Mouse (Mus musculus) limb, embryonic 14.5 days (tissue): Measurements from ENCODE around the gene Ppt1. TPM values are rescaled to one million over a fixed set of nuclear protein-coding genes. Genes with fewer than 3 reads are reported as not detected.
"Not testable (repeated sequence)": the region's sequence is repeated elsewhere in the genome, so short reads cannot be mapped to it uniquely, and the experiment has no call there.

Experiments used
- ATAC-seq: fragments of 200-750 bp; cut with Nextera tagmentation; 2 replicates; pipeline ENCODE4 v1.8.0; 2017; ENCODE audit warnings: low read depth, moderate number of reproducible peaks, moderate TSS enrichment; ENCODE audit not compliant: low FRiP score
- DNase-seq: peaks from one replicate; pipeline ENCODE4 v3.0.0-alpha.2; 2015; ENCODE audit warnings: low spot score
- H3K27ac ChIP-seq: fragments of 300-500 bp; sonication (generic); replicated peaks from 2 replicates; pipeline ENCODE4 v1.5.1; 2014; ENCODE audit warnings: low read depth, mild to moderate bottlenecking, low read length, moderate library complexity, mixed read lengths
- H3K27me3 ChIP-seq: fragments of 300-500 bp; sonication (generic); 2 replicates; pipeline ENCODE4 v1.6.1; 2014; ENCODE audit warnings: low read length, mixed read lengths; ENCODE audit not compliant: control insufficient read depth, insufficient read depth
- H3K36me3 ChIP-seq: fragments of 300-500 bp; sonication (generic); 2 replicates; pipeline ENCODE4 v1.6.1; 2014; ENCODE audit warnings: mild to moderate bottlenecking, low read length, moderate library complexity, mixed read lengths; ENCODE audit not compliant: control insufficient read depth, insufficient read depth
- H3K4me1 ChIP-seq: fragments of 300-500 bp; sonication (generic); 2 replicates; pipeline ENCODE4 v1.6.1; 2014; ENCODE audit warnings: antibody characterized with exemption, low read length, mixed read lengths; ENCODE audit not compliant: control insufficient read depth, insufficient read depth
- H3K4me2 ChIP-seq: fragments of 300-500 bp; sonication (generic); replicated peaks from 2 replicates; pipeline ENCODE4 v1.6.1; 2014; ENCODE audit warnings: low read depth, mild to moderate bottlenecking, low read length, moderate library complexity; ENCODE audit not compliant: severe bottlenecking
- H3K4me3 ChIP-seq: fragments of 300-500 bp; sonication (generic); replicated peaks from 2 replicates; pipeline ENCODE4 v1.5.1; 2014; ENCODE audit warnings: low read length
- H3K9ac ChIP-seq: fragments of 300-500 bp; sonication (generic); 2 replicates; pipeline ENCODE4 v1.6.1; 2014; ENCODE audit warnings: mild to moderate bottlenecking, low read depth, low read length, moderate library complexity; ENCODE audit not compliant: severe bottlenecking
- H3K9me3 ChIP-seq: fragments of 300-500 bp; sonication (generic); 2 replicates; pipeline ENCODE4 v1.6.1; 2016; ENCODE audit warnings: low read length; ENCODE audit not compliant: control insufficient read depth
- POLR2A ChIP-seq: fragments of 200-500 bp; IDR thresholded peaks from 2 replicates; pipeline ENCODE4 v1.8.0; 2012; ENCODE audit warnings: inconsistent platforms, mild to moderate bottlenecking, moderate library complexity, borderline replicate concordance; ENCODE audit not compliant: insufficient read depth, insufficient read length; ENCODE audit errors: extremely low read depth
- WGBS: fragments of 180-500 bp; shearing (Covaris S2); extraction: QIAGEN DNeasy Blood & Tissue Kit; methylation state at CpG from one replicate; pipeline ENCODE4 v1.1.7; 2014; 5-methylcytosine and 5-hydroxymethylcytosine counted together
- polyA plus RNA-seq, 2 experiments: library from polyadenylated mRNA; depleted of rRNA in 1 of 2; stranded (reverse) in 1 of 2; unstranded in 1 of 2; fragments of >200 nt; fragmentation: Nextera tagmentation in 1 of 2; extraction: Ambion mirVana in 1 of 2; gene quantifications; 2 replicates each; pipeline versions ENCODE4 v1.2.1 to v1.2.3; 2012 to 2014

Ppt1 gene
- polyA plus RNA-seq, 2 experiments: 68.8 to 76.0 TPM

GRCm38 (mm10) chr4:122816202-122816601 is 19.8 kb upstream of the Ppt1 start:
- Histone ChIP-seq H3K4me2 (no peak overlapping the region), H3K27ac (no peak overlapping the region), H3K27me3 (no peaks in the 10 kb centered on the region), H3K36me3 (no peaks in the 10 kb centered on the region), H3K9me3 (no peaks in the 10 kb centered on the region), H3K9ac (no peak overlapping the region), H3K4me1 (no peaks in the 10 kb centered on the region), H3K4me3 (no peak overlapping the region)
- no peak for TF ChIP-seq POLR2A
- no peak for DNase-seq
- 75% methylated on average over 1 of the region's 1 CpGs for WGBS
- no peak for ATAC-seq

GRCm38 (mm10) chr4:122820941-122821340 is 15.1 kb upstream of the Ppt1 start:
- ATAC-seq, H3K9me3 ChIP-seq, H3K4me2 ChIP-seq, H3K27ac ChIP-seq, H3K4me1 ChIP-seq, H3K9ac ChIP-seq, H3K36me3 ChIP-seq, DNase-seq, H3K4me3 ChIP-seq, H3K27me3 ChIP-seq: not testable (repeated sequence)
- 19% methylated on average over 10 of the region's 10 CpGs for WGBS

GRCm38 (mm10) chr4:122827651-122828050 is 8.4 kb upstream of the Ppt1 start:
- Histone ChIP-seq H3K27me3 (no peaks in the 10 kb centered on the region), H3K9ac (no peak overlapping the region), H3K9me3 (no peaks in the 10 kb centered on the region), H3K27ac (no peak overlapping the region), H3K36me3 (no peaks in the 10 kb centered on the region), H3K4me2 (no peak overlapping the region), H3K4me3 (no peak overlapping the region), H3K4me1 (no peaks in the 10 kb centered on the region)
- no peak for DNase-seq
- no peak for TF ChIP-seq POLR2A
- no peak for ATAC-seq

- 96% methylated on average over 6 of the region's 6 CpGs for WGBS
- H3K27ac ChIP-seq: no peak overlapping the region
- no peak overlapping the region for H3K4me3 ChIP-seq
These were observed 6.7 kb upstream of the Ppt1 start for GRCm38 (mm10) chr4:122829339-122829738.

GRCm38 (mm10) chr4:122831888-122832287 is 4.2 kb upstream of the Ppt1 start:
- Histone ChIP-seq H3K27ac (no peak overlapping the region), H3K4me1 (peaks cover 3% of the 10 kb centered on the region; the same call in 1 of the 2 replicates), H3K9me3 (no peaks in the 10 kb centered on the region), H3K4me3 (no peak overlapping the region), H3K4me2 (no peak overlapping the region), H3K36me3 (no peaks in the 10 kb centered on the region), H3K27me3 (no peaks in the 10 kb centered on the region), H3K9ac (no peak overlapping the region)
- WGBS: 68% methylated on average over 1 of the region's 1 CpGs
- no peak for DNase-seq
- no peak for ATAC-seq
- no peak for TF ChIP-seq POLR2A

More at GRCm38 (mm10) chr4:122829339-122829738, 6.7 kb upstream of the Ppt1 start:
- DNase-seq: no peak
- H3K27me3 ChIP-seq: no peaks in the 10 kb centered on the region
- no peak for TF ChIP-seq POLR2A
- no peaks in the 10 kb centered on the region for H3K36me3 ChIP-seq
- no peak overlapping the region for H3K4me2 ChIP-seq
- ATAC-seq: no peak
- H3K9ac ChIP-seq: no peak overlapping the region
- no peaks in the 10 kb centered on the region for H3K4me1 ChIP-seq
- H3K9me3 ChIP-seq: no peaks in the 10 kb centered on the region

- Histone ChIP-seq H3K9me3 (no peaks in the 10 kb centered on the region), H3K9ac (peak overlapping the region; percentile 69), H3K27me3 (no peaks in the 10 kb centered on the region), H3K4me1 (peaks cover 4% of the 10 kb centered on the region; the same call in 1 of the 2 replicates), H3K4me3 (peak overlapping the region; percentile 64), H3K4me2 (peak overlapping the region; percentile 69), H3K27ac (no peak overlapping the region), H3K36me3 (no peaks in the 10 kb centered on the region; the same call in 1 of the 2 replicates)
- WGBS: 1% methylated on average over 7 of the region's 7 CpGs
- no peak for TF ChIP-seq POLR2A
- DNase-seq (no peak), ATAC-seq (peak; percentile 20)
These were observed 347 bp downstream of the Ppt1 start for GRCm38 (mm10) chr4:122836403-122836775.
